Mouse (Mus musculus): ENCODE measurements around the gene Zswim8. TPM values are rescaled to one million over a fixed set of nuclear protein-coding genes. Genes with fewer than 3 reads are reported as not detected.

The Zswim8 gene
- polyA plus RNA-seq, 1 experiment, result 105 TPM

- TF ChIP-seq POLR2A (IDR thresholded peaks at IDR 0.05; ENCODE audit: borderline replicate concordance, control insufficient read depth, low read depth, low read length) (no peak), CTCF (IDR thresholded peaks at IDR 0.05; ENCODE audit: control insufficient read depth, insufficient read depth, low read length) (no peak)
- Histone ChIP-seq H3K27ac (ENCODE audit: control insufficient read depth, insufficient read depth, low read depth, low read length, poor library complexity) (no peak overlapping the region), H3K4me1 (ENCODE audit: control insufficient read depth, insufficient read depth, low read length) (no peaks in the 10 kb centered on the region; the same call in 1 of the 2 replicates), H3K4me3 (replicated peaks; ENCODE audit: control insufficient read depth, low read depth, low read length) (no peak overlapping the region)
- 72% methylated on average over 2 of the region's 2 CpGs for WGBS
Observed at GRCm38 (mm10) chr14:20663601-20664000, 43.8 kb upstream of the Zswim8 start.

GRCm38 (mm10) chr14:20664436-20664835 lies 42.9 kb upstream of the Zswim8 start:
- no peak overlapping the region for H3K27ac ChIP-seq (ENCODE audit: control insufficient read depth, insufficient read depth, low read depth, low read length, poor library complexity)
- WGBS, result 35% methylated on average over 3 of the region's 3 CpGs

GRCm38 (mm10) chr14:20667469-20667868 lies 39.9 kb upstream of the Zswim8 start:
- 85% methylated on average over 1 of the region's 1 CpGs for WGBS
- Histone ChIP-seq H3K4me1 (ENCODE audit: control insufficient read depth, insufficient read depth, low read length) (no peaks in the 10 kb centered on the region), H3K4me3 (replicated peaks; ENCODE audit: control insufficient read depth, low read depth, low read length) (no peak overlapping the region), H3K27ac (ENCODE audit: control insufficient read depth, insufficient read depth, low read depth, low read length, poor library complexity) (no peak overlapping the region)
- TF ChIP-seq POLR2A (IDR thresholded peaks at IDR 0.05; ENCODE audit: borderline replicate concordance, control insufficient read depth, low read depth, low read length) (no peak), CTCF (IDR thresholded peaks at IDR 0.05; ENCODE audit: control insufficient read depth, insufficient read depth, low read length) (no peak)

More at GRCm38 (mm10) chr14:20664436-20664835, 42.9 kb upstream of the Zswim8 start:
- Histone ChIP-seq H3K4me3 (replicated peaks; ENCODE audit: control insufficient read depth, low read depth, low read length) (no peak overlapping the region), H3K4me1 (ENCODE audit: control insufficient read depth, insufficient read depth, low read length) (no peaks in the 10 kb centered on the region; the same call in 1 of the 2 replicates)
- TF ChIP-seq CTCF (IDR thresholded peaks at IDR 0.05; ENCODE audit: control insufficient read depth, insufficient read depth, low read length), result no peak
- no peak for TF ChIP-seq POLR2A (IDR thresholded peaks at IDR 0.05; ENCODE audit: borderline replicate concordance, control insufficient read depth, low read depth, low read length)

GRCm38 (mm10) chr14:20668154-20668810 lies 39.1 kb upstream of the Zswim8 start, which contains the start of gene Synpo2l:
Synpo2l (minus strand) TSS chr14:20668354.
- TF ChIP-seq CTCF (IDR thresholded peaks at IDR 0.05; ENCODE audit: control insufficient read depth, insufficient read depth, low read length), result no peak
- no peak for TF ChIP-seq POLR2A (IDR thresholded peaks at IDR 0.05; ENCODE audit: borderline replicate concordance, control insufficient read depth, low read depth, low read length)
- no peak within 1 kb of the TSS for H3K4me3 ChIP-seq (replicated peaks; ENCODE audit: control insufficient read depth, low read depth, low read length)
- 77% methylated on average over 8 of the region's 8 CpGs for WGBS
- H3K4me1 ChIP-seq (ENCODE audit: control insufficient read depth, insufficient read depth, low read length), result no peaks in the 10 kb centered on the region
- no peak within 1 kb of the TSS for H3K27ac ChIP-seq (ENCODE audit: control insufficient read depth, insufficient read depth, low read depth, low read length, poor library complexity)

- no peak for TF ChIP-seq POLR2A (IDR thresholded peaks at IDR 0.05; ENCODE audit: borderline replicate concordance, control insufficient read depth, low read depth, low read length)
- 0 out of 2 replicates have a peak, but pooled peaks have one; percentile 9 for TF ChIP-seq CTCF (IDR thresholded peaks at IDR 0.05; ENCODE audit: control insufficient read depth, insufficient read depth, low read length)
- H3K27ac ChIP-seq (ENCODE audit: control insufficient read depth, insufficient read depth, low read depth, low read length, poor library complexity), result no peak overlapping the region
- H3K4me3 ChIP-seq (replicated peaks; ENCODE audit: control insufficient read depth, low read depth, low read length), result no peak overlapping the region
- no peaks in the 10 kb centered on the region; the same call in 1 of the 2 replicates for H3K4me1 ChIP-seq (ENCODE audit: control insufficient read depth, insufficient read depth, low read length)
- 90% methylated on average over 2 of the region's 2 CpGs for WGBS
Observed at GRCm38 (mm10) chr14:20672990-20673389, 34.4 kb upstream of the Zswim8 start.

- no peaks in the 10 kb centered on the region; the same call in 1 of the 2 replicates for H3K4me1 ChIP-seq (ENCODE audit: control insufficient read depth, insufficient read depth, low read length)
- H3K27ac ChIP-seq (ENCODE audit: control insufficient read depth, insufficient read depth, low read depth, low read length, poor library complexity), result no peak overlapping the region
- 9% methylated on average over 13 of the region's 13 CpGs for WGBS
- TF ChIP-seq CTCF (IDR thresholded peaks at IDR 0.05; ENCODE audit: control insufficient read depth, insufficient read depth, low read length) (no peak), POLR2A (IDR thresholded peaks at IDR 0.05; ENCODE audit: borderline replicate concordance, control insufficient read depth, low read depth, low read length) (no peak)
- H3K4me3 ChIP-seq (replicated peaks; ENCODE audit: control insufficient read depth, low read depth, low read length), result peak overlapping the region; percentile 71
Observed at GRCm38 (mm10) chr14:20673735-20674063, 33.7 kb upstream of the Zswim8 start.

- H3K4me1 ChIP-seq (ENCODE audit: control insufficient read depth, insufficient read depth, low read length), result no peaks in the 10 kb centered on the region; the same call in 1 of the 2 replicates
- H3K27ac ChIP-seq (ENCODE audit: control insufficient read depth, insufficient read depth, low read depth, low read length, poor library complexity), result peak within 1 kb of the TSS; percentile 71
- peak within 1 kb of the TSS; percentile 76 for H3K4me3 ChIP-seq (replicated peaks; ENCODE audit: control insufficient read depth, low read depth, low read length)
- TF ChIP-seq CTCF (IDR thresholded peaks at IDR 0.05; ENCODE audit: control insufficient read depth, insufficient read depth, low read length) (no peak), POLR2A (IDR thresholded peaks at IDR 0.05; ENCODE audit: borderline replicate concordance, control insufficient read depth, low read depth, low read length) (peak; percentile 63; the same call in 1 of the 2 replicates)
- WGBS, result 2% methylated on average over 43 of the region's 43 CpGs
Observed at GRCm38 (mm10) chr14:20674064-20674833, 33.1 kb upstream of the Zswim8 start, which contains the start of gene Sec24c. Sec24c (plus strand) TSS chr14:20674308.

GRCm38 (mm10) chr14:20677906-20678305 lies 29.4 kb upstream of the Zswim8 start:
- H3K27ac ChIP-seq (ENCODE audit: control insufficient read depth, insufficient read depth, low read depth, low read length, poor library complexity), result no peak overlapping the region
- WGBS, result 89% methylated on average over 4 of the region's 4 CpGs
- TF ChIP-seq POLR2A (IDR thresholded peaks at IDR 0.05; ENCODE audit: borderline replicate concordance, control insufficient read depth, low read depth, low read length), result no peak
- TF ChIP-seq CTCF (IDR thresholded peaks at IDR 0.05; ENCODE audit: control insufficient read depth, insufficient read depth, low read length), result no peak
- H3K4me1 ChIP-seq (ENCODE audit: control insufficient read depth, insufficient read depth, low read length), result peaks cover 2% of the 10 kb centered on the region; the same call in 1 of the 2 replicates
- H3K4me3 ChIP-seq (replicated peaks; ENCODE audit: control insufficient read depth, low read depth, low read length), result no peak overlapping the region
